Comparison of ENCODE assay signal across 7 mouse cellular contexts in genomic region chr14:79139918-79140825, GRCm38 (mm10).
A peak's percentile ranks its signal among the peaks of the same experiment; 100 is the strongest.
DNase-seq lines count a peak whose midpoint lies in the region; ATAC-seq lines count a peak whose summit lies in the region.

No protein-coding gene starts in this region.

- H3K27me3 ChIP-seq in midbrain, embryonic 15.5 days (replicated peaks) = no peaks in the 10 kb centered on the region

- peak; percentile 78 for ATAC-seq in midbrain, embryonic 15.5 days (replicated peaks)

- intact Hi-C loops in heart, postnatal 25 days (cut with DNase I) = no loop called here

- no peaks in the 10 kb centered on the region for H3K9me3 ChIP-seq in midbrain, embryonic 15.5 days

- H3K9ac ChIP-seq in midbrain, embryonic 15.5 days = no peak overlapping the region

- 0 out of 2 replicates have a peak overlapping the region, but pooled peaks have one; percentile 12 for H3K4me2 ChIP-seq in midbrain, embryonic 15.5 days

- H3K36me3 ChIP-seq in midbrain, embryonic 15.5 days (replicated peaks) = no peaks in the 10 kb centered on the region

- 28% methylated on average over 19 of the region's 19 CpGs for WGBS in midbrain, embryonic 15.5 days

- peak; percentile 62 for DNase-seq in adrenal gland, postnatal 25 days
- DNase-seq in embryo, embryonic 10.5 days (ENCODE audit: low spot score) = peak; percentile 73
- DNase-seq in heart, postnatal 25 days (ENCODE audit: low spot score) = peak; percentile 29
- peak; percentile 73 to 91 for DNase-seq in kidney, postnatal 25 days
- DNase-seq in spleen, adult 12 weeks (ENCODE audit: low spot score) = no peak
- DNase-seq in thymus, adult 18-20 months = no peak

- no peak overlapping the region for H3K4me3 ChIP-seq in midbrain, embryonic 15.5 days

- H3K4me1 ChIP-seq in midbrain, embryonic 15.5 days = peaks cover 15% of the 10 kb centered on the region

- H3K27ac ChIP-seq in midbrain, embryonic 15.5 days = no peak overlapping the region; the same call in 1 of the 2 replicates

Comparison
In these comparisons a context has a peak if more than half of its experiments do, and no peak if none do; other contexts are left out.
1. DNase-seq: peak in adrenal gland, postnatal 25 days (single experiment), embryo, embryonic 10.5 days (single experiment), heart, postnatal 25 days (single experiment) and kidney, postnatal 25 days (2 of 2); none in spleen, adult 12 weeks (single experiment) and thymus, adult 18-20 months (0 of 2).